Comparison of ENCODE assay signal across 11 mouse cellular contexts in the genomic region with DNA sequence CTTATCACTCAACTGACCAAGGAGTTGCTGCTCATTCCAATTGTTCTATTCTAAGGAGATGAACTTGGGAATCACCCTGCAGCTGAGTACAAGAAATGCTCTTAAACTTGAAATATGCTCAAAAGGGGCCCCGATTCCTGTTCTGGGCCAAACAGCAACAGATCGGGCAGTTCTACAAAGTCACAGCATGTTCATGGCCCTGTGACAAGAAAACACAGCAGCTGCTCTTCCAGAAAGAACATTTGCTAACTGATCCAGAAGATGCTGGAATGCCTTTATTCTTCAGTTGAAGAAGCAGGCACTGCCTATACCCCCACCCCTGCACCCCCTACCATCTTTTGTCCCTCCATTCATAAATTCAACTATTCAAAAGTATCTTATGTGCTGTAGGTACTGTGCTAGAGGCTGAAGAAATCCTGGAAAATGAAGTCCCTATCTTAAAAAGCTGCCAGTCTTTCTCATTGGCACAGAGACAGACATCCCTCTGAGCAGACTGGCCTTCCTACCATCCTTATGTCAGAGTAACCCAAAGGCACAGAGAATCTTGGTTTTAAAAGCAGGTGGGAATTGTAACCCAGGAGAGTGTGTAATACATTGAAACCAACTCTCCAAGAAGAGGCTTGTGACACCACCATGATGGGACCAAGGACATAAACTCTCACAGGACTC. TPM values are rescaled to one million over a fixed set of nuclear protein-coding genes. Genes with fewer than 3 reads are reported as not detected.
DNase-seq lines count a peak whose midpoint lies in the region; ATAC-seq lines count a peak whose summit lies in the region.
"Had no signal": no experiment of that assay in that cellular context is flagged by ENCODE, and none has a peak within 500 bp of the region (broad histone marks: within the 10 kb centered on the region; RNA-seq: fewer than 3 reads in every experiment).

No protein-coding gene starts in this region.

- H3K4me3 ChIP-seq in heart, embryonic 11.5 days (ENCODE audit: low read depth, low read length), result no peak overlapping the region
- no peak overlapping the region for H3K4me3 ChIP-seq in kidney, embryonic 15.5 days (replicated peaks)
- no peak overlapping the region for H3K4me3 ChIP-seq in forebrain, embryonic 11.5 days (ENCODE audit: low read depth, low read length)
- H3K4me3 ChIP-seq: embryonic facial prominence, embryonic 15.5 days; lung, embryonic 15.5 days had no signal

- peak; percentile 94 for DNase-seq in heart, adult 11 months
- peak; percentile 8 for DNase-seq in ovary, postnatal 14 days (ENCODE audit: low spot score)
- DNase-seq in ovary, adult 18-20 months (ENCODE audit: low spot score), result no peak
- peak; percentile 7 to 40 for DNase-seq in lung, postnatal 4 days
- DNase-seq in adrenal gland, postnatal 14 days, result no peak
- DNase-seq in forebrain, embryonic 11.5 days (ENCODE audit: low spot score), result no peak

- no peak for ATAC-seq in heart, embryonic 11.5 days (replicated peaks; ENCODE audit: insufficient number of reproducible peaks, low FRiP score, low TSS enrichment)
- no peak for ATAC-seq in kidney, embryonic 15.5 days (replicated peaks; ENCODE audit: low FRiP score)
- ATAC-seq in forebrain, embryonic 11.5 days (replicated peaks; ENCODE audit: low FRiP score), result no peak

- H3K27ac ChIP-seq in heart, embryonic 11.5 days (ENCODE audit: low read depth, low read length), result no peak overlapping the region
- peak overlapping the region; percentile 37; the same call in 1 of the 2 replicates for H3K27ac ChIP-seq in kidney, embryonic 15.5 days
- no peak overlapping the region for H3K27ac ChIP-seq in forebrain, embryonic 11.5 days (ENCODE audit: low read depth, low read length)
- H3K27ac ChIP-seq: embryonic facial prominence, embryonic 15.5 days; lung, embryonic 15.5 days had no signal

- no peak overlapping the region for H3K4me2 ChIP-seq in heart, embryonic 11.5 days
- no peak overlapping the region for H3K4me2 ChIP-seq in kidney, embryonic 15.5 days
- no peak overlapping the region for H3K4me2 ChIP-seq in forebrain, embryonic 11.5 days (ENCODE audit: low read depth, low read length, severe bottlenecking)
- H3K4me2 ChIP-seq: embryonic facial prominence, embryonic 15.5 days; lung, embryonic 15.5 days had no signal

- H3K9me3 ChIP-seq in heart, embryonic 11.5 days (replicated peaks; ENCODE audit: control insufficient read depth, low read length), result no peaks in the 10 kb centered on the region
- H3K9me3 ChIP-seq in kidney, embryonic 15.5 days (replicated peaks), result no peaks in the 10 kb centered on the region
- no peaks in the 10 kb centered on the region for H3K9me3 ChIP-seq in forebrain, embryonic 11.5 days (ENCODE audit: control insufficient read depth, low read length)
- H3K9me3 ChIP-seq: embryonic facial prominence, embryonic 15.5 days; lung, embryonic 15.5 days had no signal

- peaks cover 3% of the 10 kb centered on the region; the same call in 1 of the 2 replicates for H3K36me3 ChIP-seq in heart, embryonic 11.5 days (ENCODE audit: control insufficient read depth, insufficient read depth, low read length)
- H3K36me3 ChIP-seq in kidney, embryonic 15.5 days, result peaks cover 64% of the 10 kb centered on the region
- H3K36me3 ChIP-seq in forebrain, embryonic 11.5 days (ENCODE audit: control insufficient read depth, insufficient read depth, low read length), result no peaks in the 10 kb centered on the region
- H3K36me3 ChIP-seq: embryonic facial prominence, embryonic 15.5 days had no signal

- WGBS in heart, embryonic 11.5 days (ENCODE audit: insufficient replicate concordance), result 55% methylated on average over 2 of the region's 2 CpGs
- WGBS in kidney, embryonic 15.5 days, result 42% methylated on average over 2 of the region's 2 CpGs
- 68% methylated on average over 2 of the region's 2 CpGs for WGBS in forebrain, embryonic 11.5 days

- no peaks in the 10 kb centered on the region for H3K27me3 ChIP-seq in heart, embryonic 11.5 days (ENCODE audit: control insufficient read depth, insufficient read depth, low read length)
- no peaks in the 10 kb centered on the region for H3K27me3 ChIP-seq in kidney, embryonic 15.5 days
- no peaks in the 10 kb centered on the region for H3K27me3 ChIP-seq in forebrain, embryonic 11.5 days (ENCODE audit: control insufficient read depth, insufficient read depth, low read length)
- H3K27me3 ChIP-seq: embryonic facial prominence, embryonic 15.5 days; lung, embryonic 15.5 days had no signal

- no peak overlapping the region for H3K9ac ChIP-seq in heart, embryonic 11.5 days (ENCODE audit: low read depth, low read length)
- H3K9ac ChIP-seq in kidney, embryonic 15.5 days, result no peak overlapping the region
- no peak overlapping the region for H3K9ac ChIP-seq in forebrain, embryonic 11.5 days (ENCODE audit: low read length)
- H3K9ac ChIP-seq: embryonic facial prominence, embryonic 15.5 days; lung, embryonic 15.5 days had no signal

- H3K4me1 ChIP-seq in heart, embryonic 11.5 days (ENCODE audit: control insufficient read depth, insufficient read depth, low read length), result peaks cover 23% of the 10 kb centered on the region
- H3K4me1 ChIP-seq in kidney, embryonic 15.5 days, result peaks cover 26% of the 10 kb centered on the region
- H3K4me1 ChIP-seq in forebrain, embryonic 11.5 days (replicated peaks; ENCODE audit: control insufficient read depth, insufficient read depth, low read length), result peaks cover 8% of the 10 kb centered on the region

RNA-seq across cellular contexts. Expression of a gene that starts 3.4 kb away (rescaled TPM):
- 2.5 and 3.1 TPM in 2 replicates for polyA plus RNA-seq in heart, embryonic 11.5 days (2014; fragmentation: Nextera tagmentation; extraction: Ambion mirVana)
- polyA plus RNA-seq in kidney, embryonic 15.5 days (2015; fragmentation: Nextera tagmentation; extraction: Ambion mirVana), result 1.9 and 2.9 TPM in 2 replicates
- 2.7 and 2.8 TPM in 2 replicates for total RNA-seq in adrenal gland, postnatal 14 days (2021)
- polyA plus RNA-seq in forebrain, embryonic 11.5 days (2014; fragmentation: Nextera tagmentation; extraction: Ambion mirVana), result 0.12 and 0.36 TPM in 2 replicates
- total RNA-seq: neutrophil, adult 5-6 weeks had no signal

RNA-seq across cellular contexts. Expression of a gene that starts 56.3 kb away (rescaled TPM):
- 0.11 and 0.33 TPM in 2 replicates for polyA plus RNA-seq in heart, embryonic 11.5 days (2014; fragmentation: Nextera tagmentation; extraction: Ambion mirVana)
- polyA plus RNA-seq in kidney, embryonic 15.5 days (2015; fragmentation: Nextera tagmentation; extraction: Ambion mirVana), result 0.06 and 0.08 TPM in 2 replicates
- total RNA-seq in adrenal gland, postnatal 14 days (2021), result not detected in 2 replicates
- not detected in 2 replicates for polyA plus RNA-seq in forebrain, embryonic 11.5 days (2014; fragmentation: Nextera tagmentation; extraction: Ambion mirVana)
- total RNA-seq: neutrophil, adult 5-6 weeks had no signal

Comparison
In these comparisons a context has a peak if more than half of its experiments do, and no peak if none do; other contexts are left out.
1. DNase-seq: peak in heart, adult 11 months (single experiment), ovary, postnatal 14 days (single experiment) and lung, postnatal 4 days (2 of 2); none in ovary, adult 18-20 months (single experiment), adrenal gland, postnatal 14 days (single experiment) and forebrain, embryonic 11.5 days (single experiment).